Mouse (Mus musculus) E14TG2a.4 (cell line): Measurements from ENCODE around the gene Fzd1.

Experiments used
- H3K27me3 ChIP-seq: 2 replicates; pipeline ENCODE4 v1.6.1; 2014; ENCODE audit warnings: low read length, control low read depth; ENCODE audit not compliant: insufficient read depth
- H3K36me3 ChIP-seq: 2 replicates; pipeline ENCODE4 v1.6.1; 2014; ENCODE audit warnings: low read length, control low read depth; ENCODE audit not compliant: insufficient read depth
- H3K4me1 ChIP-seq: replicated peaks from 2 replicates; pipeline ENCODE4 v1.6.1; 2014; ENCODE audit warnings: low read depth, low read length, control low read depth
- H3K4me3 ChIP-seq: replicated peaks from 2 replicates; pipeline ENCODE4 v1.5.1; 2014; ENCODE audit warnings: mild to moderate bottlenecking, low read length
- H3K9me3 ChIP-seq: 2 replicates; pipeline ENCODE4 v1.6.1; 2014; ENCODE audit warnings: low read length, control low read depth
- CTCF ChIP-seq: conservative IDR thresholded peaks from 2 replicates; pipeline ENCODE4 v1.5.1; 2014; ENCODE audit warnings: low read length
- NANOG ChIP-seq: IDR thresholded peaks from 2 replicates; pipeline ENCODE4 v1.6.1; 2014; ENCODE audit warnings: borderline replicate concordance, low read length, mixed read lengths
- POU5F1 ChIP-seq: IDR thresholded peaks from 2 replicates; pipeline ENCODE4 v1.6.1; 2014; ENCODE audit warnings: low read length, borderline replicate concordance

Fzd1 gene

GRCm38 (mm10) chr5:4733239-4733638 lies 24.6 kb downstream of the Fzd1 start:
- TF ChIP-seq NANOG, result no peak
- no peak for TF ChIP-seq CTCF
- no peak for TF ChIP-seq POU5F1
- Histone ChIP-seq H3K4me1 (no peaks in the 10 kb centered on the region), H3K4me3 (no peak overlapping the region), H3K36me3 (no peaks in the 10 kb centered on the region), H3K27me3 (no peaks in the 10 kb centered on the region), H3K9me3 (peaks cover 71% of the 10 kb centered on the region)

GRCm38 (mm10) chr5:4732241-4733229 lies 25.3 kb downstream of the Fzd1 start:
- Histone ChIP-seq H3K27me3 (no peaks in the 10 kb centered on the region), H3K36me3 (no peaks in the 10 kb centered on the region), H3K9me3 (peaks cover 70% of the 10 kb centered on the region), H3K4me3 (no peak overlapping the region), H3K4me1 (no peaks in the 10 kb centered on the region)
- TF ChIP-seq CTCF, result no peak
- no peak for TF ChIP-seq POU5F1
- TF ChIP-seq NANOG, result no peak

DNA sequence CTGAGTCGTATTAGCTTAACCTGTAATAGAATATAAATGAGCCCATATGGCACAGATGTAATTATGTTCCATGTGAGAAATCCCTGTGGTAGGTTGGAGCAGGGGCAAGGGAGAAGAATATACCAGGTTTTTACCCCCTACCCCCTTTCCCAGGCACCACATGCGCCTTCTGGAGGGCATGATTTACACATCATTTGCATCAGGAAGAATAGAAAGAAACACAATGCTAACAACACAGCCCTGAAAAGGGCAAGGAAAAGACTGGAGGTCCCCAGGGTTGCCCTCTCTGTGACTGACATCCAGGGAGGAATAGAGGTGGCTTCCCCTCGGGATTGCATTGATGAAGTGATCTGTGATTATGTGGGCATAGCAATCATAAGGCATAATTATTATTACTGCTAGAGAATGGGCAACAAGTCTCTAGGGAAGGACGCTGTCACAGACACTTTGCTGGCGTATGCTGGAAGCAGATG lies 26.1 kb downstream of the Fzd1 start:
- no peak overlapping the region for H3K4me3 ChIP-seq
- TF ChIP-seq CTCF, result no peak
- no peak for TF ChIP-seq POU5F1
- TF ChIP-seq NANOG, result no peak
- no peaks in the 10 kb centered on the region for H3K36me3 ChIP-seq
- H3K27me3 ChIP-seq, result no peaks in the 10 kb centered on the region
- no peaks in the 10 kb centered on the region for H3K4me1 ChIP-seq
- peaks cover 62% of the 10 kb centered on the region for H3K9me3 ChIP-seq

- H3K36me3 ChIP-seq, result no peaks in the 10 kb centered on the region
- no peaks in the 10 kb centered on the region for H3K27me3 ChIP-seq
- peaks cover 56% of the 10 kb centered on the region for H3K9me3 ChIP-seq
- TF ChIP-seq POU5F1, result no peak
- H3K4me1 ChIP-seq, result no peaks in the 10 kb centered on the region
- H3K4me3 ChIP-seq, result no peak overlapping the region
Measured at GRCm38 (mm10) chr5:4731064-4731463, 26.8 kb downstream of the Fzd1 start.
